Mouse (Mus musculus) kidney, postnatal 36 days (tissue): ENCODE measurements around the gene Insl3.
A peak's percentile ranks its signal among the peaks of the same experiment; 100 is the strongest.

Experiments
- DNase-seq, 2 experiments: peaks; one replicate each; pipeline ENCODE4 v3.0.0; 2021 to 2022; ENCODE audit warnings: mixed read lengths in 2 of 2

The Insl3 gene

GRCm38 (mm10) chr8:71689028-71689427 lies at the start of gene Insl3:
Insl3 (plus strand) TSS chr8:71689214.
- DNase-seq, result no peak

GRCm38 (mm10) chr8:71639318-71639717 lies 49.7 kb upstream of the Insl3 start:
- no peak for DNase-seq

GRCm38 (mm10) chr8:71645510-71645909 lies 43.5 kb upstream of the Insl3 start:
- DNase-seq, result no peak

- peak in 1 of 2 experiments; percentile 66 for DNase-seq
These were observed 34.4 kb upstream of the Insl3 start for GRCm38 (mm10) chr8:71654600-71654999.

GRCm38 (mm10) chr8:71657816-71658215 lies 31.2 kb upstream of the Insl3 start:
- no peak for DNase-seq

- DNase-seq, result peak; percentile 30 to 60
These were observed 30.4 kb upstream of the Insl3 start for GRCm38 (mm10) chr8:71658515-71659049.

GRCm38 (mm10) chr8:71659751-71660150 lies 29.3 kb upstream of the Insl3 start:
- DNase-seq, result no peak

- peak; percentile 81 to 95 for DNase-seq
These were observed 28.5 kb upstream of the Insl3 start for GRCm38 (mm10) chr8:71660325-71661120.

- DNase-seq, result peak; percentile 53 to 75
These were observed 23.5 kb upstream of the Insl3 start for GRCm38 (mm10) chr8:71665331-71666130.

GRCm38 (mm10) chr8:71666855-71667254 lies 22.2 kb upstream of the Insl3 start:
- no peak for DNase-seq

- no peak for DNase-seq
These were observed 21.8 kb upstream of the Insl3 start for GRCm38 (mm10) chr8:71667256-71667655.

GRCm38 (mm10) chr8:71668220-71668975 lies 20.6 kb upstream of the Insl3 start:
- DNase-seq, result peak; percentile 39 to 57

- DNase-seq, result no peak
These were observed 18.8 kb upstream of the Insl3 start for GRCm38 (mm10) chr8:71670198-71670597.

GRCm38 (mm10) chr8:71670621-71671548 lies 18.1 kb upstream of the Insl3 start:
- peak; percentile 55 to 65 for DNase-seq

- peak; percentile 85 to 96 for DNase-seq
These were observed 17.5 kb upstream of the Insl3 start, which contains the start of gene Unc13a for GRCm38 (mm10) chr8:71671549-71671965. Unc13a (minus strand) TSS chr8:71671757.

GRCm38 (mm10) chr8:71672168-71672735 lies 16.8 kb upstream of the Insl3 start:
- DNase-seq, result no peak

GRCm38 (mm10) chr8:71674071-71674470 lies 14.9 kb upstream of the Insl3 start:
- no peak for DNase-seq

- DNase-seq, result no peak
These were observed 13.5 kb upstream of the Insl3 start for GRCm38 (mm10) chr8:71675456-71676019.

- DNase-seq, result peak; percentile 62 to 76
These were observed 12.8 kb upstream of the Insl3 start, which contains the start of gene Jak3 for GRCm38 (mm10) chr8:71676020-71676741. Jak3 (plus strand) TSS chr8:71676296.

GRCm38 (mm10) chr8:71676803-71677202 lies 12.2 kb upstream of the Insl3 start:
- DNase-seq, result no peak
